9 mouse cellular contexts compared by ENCODE assay signal in genomic region chr2:26490760-26491301, GRCm38 (mm10). TPM values are rescaled to one million over a fixed set of nuclear protein-coding genes. Genes with fewer than 3 reads are reported as not detected.
DNase-seq lines count a peak whose midpoint lies in the region; ATAC-seq and TF ChIP-seq lines count a peak whose summit lies in the region.
"Had no signal": no experiment of that assay in that cellular context is flagged by ENCODE, and none has a peak within 500 bp of the region (broad histone marks: within the 10 kb centered on the region; RNA-seq: fewer than 3 reads in every experiment).

No protein-coding gene starts in this region.

- ATAC-seq in embryonic facial prominence, embryonic 11.5 days (replicated peaks; ENCODE audit: insufficient number of reproducible peaks, low FRiP score, low TSS enrichment, low read depth): no peak
- no peak for ATAC-seq in hindbrain, embryonic 12.5 days (ENCODE audit: low FRiP score)
- ATAC-seq in inflammation-experienced regulatory T-cells, adult 6 months: no peak

- peak; percentile 47 for TF ChIP-seq CTCF in heart, adult 2 months (IDR thresholded peaks at IDR 0.05)

- peaks cover 71% of the 10 kb centered on the region for H3K4me1 ChIP-seq in heart, adult 2 months (ENCODE audit: control insufficient read depth, insufficient read depth, low read length)
- H3K4me1 ChIP-seq in embryonic facial prominence, embryonic 11.5 days (ENCODE audit: control insufficient read depth, insufficient read depth, low read length): peaks cover 53% of the 10 kb centered on the region
- H3K4me1 ChIP-seq in hindbrain, embryonic 12.5 days: peaks cover 100% of the 10 kb centered on the region
- H3K4me1 ChIP-seq in midbrain, embryonic 10.5 days: peaks cover 100% of the 10 kb centered on the region

- H3K27ac ChIP-seq in heart, adult 2 months: peak overlapping the region; percentile 89
- peak overlapping the region; percentile 38 for H3K27ac ChIP-seq in embryonic facial prominence, embryonic 11.5 days (replicated peaks; ENCODE audit: low read depth, low read length)
- H3K27ac ChIP-seq in hindbrain, embryonic 12.5 days: peak overlapping the region; percentile 91
- H3K27ac ChIP-seq in midbrain, embryonic 10.5 days (replicated peaks): peak overlapping the region; percentile 96

- peak overlapping the region; percentile 18; the same call in 1 of the 2 replicates for H3K4me3 ChIP-seq in heart, adult 2 months
- H3K4me3 ChIP-seq in embryonic facial prominence, embryonic 11.5 days (ENCODE audit: low read depth, low read length): no peak overlapping the region
- no peak overlapping the region for H3K4me3 ChIP-seq in hindbrain, embryonic 12.5 days
- H3K4me3 ChIP-seq in midbrain, embryonic 10.5 days: peak overlapping the region; percentile 27; the same call in 1 of the 2 replicates

- no peaks in the 10 kb centered on the region for H3K27me3 ChIP-seq in heart, adult 2 months (ENCODE audit: control insufficient read depth, insufficient read depth, low read length)
- H3K27me3 ChIP-seq in embryonic facial prominence, embryonic 11.5 days (ENCODE audit: control insufficient read depth, insufficient read depth, low read length): no peaks in the 10 kb centered on the region
- no peaks in the 10 kb centered on the region for H3K27me3 ChIP-seq in hindbrain, embryonic 12.5 days
- no peaks in the 10 kb centered on the region for H3K27me3 ChIP-seq in midbrain, embryonic 10.5 days (ENCODE audit: low read depth, poor library complexity, severe bottlenecking)

- no peak overlapping the region for H3K4me2 ChIP-seq in embryonic facial prominence, embryonic 11.5 days (ENCODE audit: low read depth, low read length)
- H3K4me2 ChIP-seq in hindbrain, embryonic 12.5 days (replicated peaks): peak overlapping the region; percentile 31; the same call in 1 of the 2 replicates

- TF ChIP-seq POLR2A in heart, adult 2 months (IDR thresholded peaks at IDR 0.05; ENCODE audit: insufficient read depth, low read depth, low read length): peak; percentile 51; the same call in 1 of the 2 replicates

- DNase-seq in heart, adult 2 months: peak; percentile 54 to 67
- DNase-seq in heart, postnatal 4 days: no peak
- DNase-seq in embryonic facial prominence, embryonic 11.5 days (ENCODE audit: low spot score): no peak
- no peak for DNase-seq in midbrain, embryonic 10.5 days (ENCODE audit: low spot score)
- DNase-seq in urinary bladder, adult 2 months (ENCODE audit: low spot score): no peak
- no peak for DNase-seq in layer of hippocampus, adult 9-11 months
- DNase-seq: adrenal gland, postnatal 14 days had no signal

- H3K36me3 ChIP-seq in heart, adult 2 months (ENCODE audit: control insufficient read depth, insufficient read depth, low read length): peaks cover 6% of the 10 kb centered on the region
- no peaks in the 10 kb centered on the region for H3K36me3 ChIP-seq in embryonic facial prominence, embryonic 11.5 days (replicated peaks; ENCODE audit: control insufficient read depth, insufficient read depth, low read depth, low read length)
- no peaks in the 10 kb centered on the region for H3K36me3 ChIP-seq in hindbrain, embryonic 12.5 days
- H3K36me3 ChIP-seq in midbrain, embryonic 10.5 days: peaks cover 51% of the 10 kb centered on the region

- H3K9ac ChIP-seq in heart, adult 2 months (ENCODE audit: low read depth, low read length): no peak overlapping the region
- peak overlapping the region; percentile 22 for H3K9ac ChIP-seq in embryonic facial prominence, embryonic 11.5 days (replicated peaks; ENCODE audit: low read length)
- H3K9ac ChIP-seq in hindbrain, embryonic 12.5 days: peak overlapping the region; percentile 42; the same call in 1 of the 2 replicates

- whole genome bisulfite sequencing in heart, adult 2 months: 38% methylated on average over 4 of the region's 4 CpGs
- WGBS in embryonic facial prominence, embryonic 11.5 days: 29% methylated on average over 4 of the region's 4 CpGs
- WGBS in hindbrain, embryonic 12.5 days: 28% methylated on average over 4 of the region's 4 CpGs
- 43% methylated on average over 4 of the region's 4 CpGs for WGBS in midbrain, embryonic 10.5 days

- intact Hi-C loops in heart, adult 2 months (cut with DNase I): loop anchor here (1.0 kb wide), 1 partner anchor 16 kb away; no protein-coding TSS in a partner anchor

- no peaks in the 10 kb centered on the region for H3K9me3 ChIP-seq in embryonic facial prominence, embryonic 11.5 days (replicated peaks; ENCODE audit: control insufficient read depth, low read length)
- no peaks in the 10 kb centered on the region for H3K9me3 ChIP-seq in hindbrain, embryonic 12.5 days (replicated peaks)
- no peaks in the 10 kb centered on the region for H3K9me3 ChIP-seq in midbrain, embryonic 10.5 days (replicated peaks)

- TF ChIP-seq EP300 in heart, adult 2 months (IDR thresholded peaks at IDR 0.05; ENCODE audit: insufficient read depth, low read depth, low read length): peak; percentile 96

- peaks cover 5% of the 10 kb centered on the region for H3K79me2 ChIP-seq in heart, adult 2 months (replicated peaks; ENCODE audit: control insufficient read depth, insufficient read depth, low read length)

RNA-seq across cellular contexts. Expression of gene Notch1, which starts 25.6 kb away (rescaled TPM):
- 10 to 100 TPM; 31.6 to 32.4 TPM for total RNA-seq in heart, adult 2 months (2021)
- polyA plus RNA-seq in heart, adult 2 months (2012; rRNA removed): 22.0 and 23.2 TPM in 2 replicates
- 10 to 100 TPM; 55.3 to 62.3 TPM for total RNA-seq in heart, postnatal 4 days (2021)
- 17.2 and 17.7 TPM in 2 replicates for polyA plus RNA-seq in embryonic facial prominence, embryonic 11.5 days (2014; fragmentation: Nextera tagmentation; extraction: Ambion mirVana)
- polyA plus RNA-seq in hindbrain, embryonic 12.5 days (2016; fragmentation: Nextera tagmentation; extraction: Ambion mirVana): 38.0 and 41.0 TPM in 2 replicates
- 30.1 and 38.3 TPM in 2 replicates for polyA plus RNA-seq in midbrain, embryonic 10.5 days (2016; fragmentation: Nextera tagmentation; extraction: Ambion mirVana)
- 10 to 100 TPM; 24.9 to 41.2 (median 27.0) TPM for polyA plus RNA-seq in inflammation-experienced regulatory T-cells, adult 6 months (2017; shearing (Covaris generic))
- polyA plus RNA-seq in urinary bladder, adult 2 months (2012; rRNA removed): 21.4 and 33.4 TPM in 2 replicates

RNA-seq across cellular contexts. Expression of gene Sec16a, which starts 45.8 kb away (rescaled TPM):
- 10 to 100 TPM; 36.3 to 40.4 TPM for total RNA-seq in heart, adult 2 months (2021)
- 37.5 and 50.1 TPM in 2 replicates for polyA plus RNA-seq in heart, adult 2 months (2012; rRNA removed)
- 10 to 100 TPM; 37.0 to 39.0 TPM for total RNA-seq in heart, postnatal 4 days (2021)
- polyA plus RNA-seq in embryonic facial prominence, embryonic 11.5 days (2014; fragmentation: Nextera tagmentation; extraction: Ambion mirVana): 30.4 and 33.3 TPM in 2 replicates
- 32.3 and 35.3 TPM in 2 replicates for polyA plus RNA-seq in hindbrain, embryonic 12.5 days (2016; fragmentation: Nextera tagmentation; extraction: Ambion mirVana)
- polyA plus RNA-seq in midbrain, embryonic 10.5 days (2016; fragmentation: Nextera tagmentation; extraction: Ambion mirVana): 21.4 and 28.7 TPM in 2 replicates
- polyA plus RNA-seq in inflammation-experienced regulatory T-cells, adult 6 months (2017; shearing (Covaris generic)): 10 to 100 TPM; 18.4 to 28.4 (median 24.2) TPM
- polyA plus RNA-seq in urinary bladder, adult 2 months (2012; rRNA removed): 41.7 and 46.3 TPM in 2 replicates

Comparison
In these comparisons a context has a peak if more than half of its experiments do, and no peak if none do; other contexts are left out.
1. DNase-seq: peak in heart, adult 2 months (2 of 2); none in heart, postnatal 4 days (single experiment), embryonic facial prominence, embryonic 11.5 days (single experiment), midbrain, embryonic 10.5 days (single experiment), urinary bladder, adult 2 months (single experiment) and layer of hippocampus, adult 9-11 months (single experiment).
2. H3K27ac ChIP-seq: peak in every context shown above with its lines; median percentile 96 in midbrain, embryonic 10.5 days; 91 in hindbrain, embryonic 12.5 days; 89 in heart, adult 2 months; 38 in embryonic facial prominence, embryonic 11.5 days.
3. H3K4me3 ChIP-seq: peak in heart, adult 2 months (single experiment) and midbrain, embryonic 10.5 days (single experiment); none in embryonic facial prominence, embryonic 11.5 days (single experiment) and hindbrain, embryonic 12.5 days (single experiment).